Mouse (Mus musculus) T-cell, adult 2 months (primary cell): ENCODE measurements around the gene Ddhd1.
A peak's percentile ranks its signal among the peaks of the same experiment; 100 is the strongest.
"Not testable (repeated sequence)": the region's sequence is repeated elsewhere in the genome, so short reads cannot be mapped to it uniquely, and the experiment has no call there.

ENCODE experiments used
- DNase-seq: peaks from one replicate; pipeline ENCODE4 v3.0.0; 2022; ENCODE audit warnings: low spot score

The Ddhd1 gene

DNA sequence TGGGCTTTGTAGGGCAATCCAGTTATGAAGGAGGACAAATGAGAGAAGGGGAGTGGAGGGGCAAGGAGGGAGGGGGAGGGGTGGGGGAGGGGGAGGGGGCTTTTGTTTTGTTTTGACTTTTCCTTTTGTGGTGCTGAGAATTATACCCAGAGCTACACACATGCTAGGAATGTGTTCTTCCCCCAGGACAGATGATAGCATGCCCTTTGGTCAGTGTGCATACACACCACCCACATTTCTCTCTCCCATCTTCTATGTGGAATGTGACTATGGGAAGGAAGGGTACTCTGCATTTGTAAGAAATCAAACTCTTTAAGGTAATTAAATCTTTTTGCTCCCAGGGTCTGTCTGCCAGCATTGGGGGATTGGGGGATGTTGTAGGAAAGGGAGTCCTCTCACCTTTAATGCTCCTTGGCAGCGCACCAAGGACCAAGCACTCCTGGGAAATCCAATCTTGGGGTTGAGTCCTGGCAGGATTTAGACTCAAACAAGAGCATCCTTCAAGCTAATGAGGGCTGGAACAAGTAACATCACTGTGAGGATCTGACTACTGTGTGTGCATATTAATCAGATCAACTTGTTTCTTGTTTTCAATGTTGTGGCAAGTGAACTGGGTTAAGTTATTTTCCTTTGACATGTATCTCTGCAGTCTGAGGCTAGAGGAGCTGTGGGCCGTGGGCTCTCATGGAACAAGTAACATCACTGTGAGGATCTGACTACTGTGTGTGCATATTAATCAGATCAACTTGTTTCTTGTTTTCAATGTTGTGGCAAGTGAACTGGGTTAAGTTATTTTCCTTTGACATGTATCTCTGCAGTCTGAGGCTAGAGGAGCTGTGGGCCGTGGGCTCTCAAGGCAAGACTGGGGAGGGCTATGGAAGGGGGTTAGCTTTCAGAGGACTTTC is 76.8 kb downstream of the Ddhd1 start:
- DNase-seq: not testable (repeated sequence)

DNA sequence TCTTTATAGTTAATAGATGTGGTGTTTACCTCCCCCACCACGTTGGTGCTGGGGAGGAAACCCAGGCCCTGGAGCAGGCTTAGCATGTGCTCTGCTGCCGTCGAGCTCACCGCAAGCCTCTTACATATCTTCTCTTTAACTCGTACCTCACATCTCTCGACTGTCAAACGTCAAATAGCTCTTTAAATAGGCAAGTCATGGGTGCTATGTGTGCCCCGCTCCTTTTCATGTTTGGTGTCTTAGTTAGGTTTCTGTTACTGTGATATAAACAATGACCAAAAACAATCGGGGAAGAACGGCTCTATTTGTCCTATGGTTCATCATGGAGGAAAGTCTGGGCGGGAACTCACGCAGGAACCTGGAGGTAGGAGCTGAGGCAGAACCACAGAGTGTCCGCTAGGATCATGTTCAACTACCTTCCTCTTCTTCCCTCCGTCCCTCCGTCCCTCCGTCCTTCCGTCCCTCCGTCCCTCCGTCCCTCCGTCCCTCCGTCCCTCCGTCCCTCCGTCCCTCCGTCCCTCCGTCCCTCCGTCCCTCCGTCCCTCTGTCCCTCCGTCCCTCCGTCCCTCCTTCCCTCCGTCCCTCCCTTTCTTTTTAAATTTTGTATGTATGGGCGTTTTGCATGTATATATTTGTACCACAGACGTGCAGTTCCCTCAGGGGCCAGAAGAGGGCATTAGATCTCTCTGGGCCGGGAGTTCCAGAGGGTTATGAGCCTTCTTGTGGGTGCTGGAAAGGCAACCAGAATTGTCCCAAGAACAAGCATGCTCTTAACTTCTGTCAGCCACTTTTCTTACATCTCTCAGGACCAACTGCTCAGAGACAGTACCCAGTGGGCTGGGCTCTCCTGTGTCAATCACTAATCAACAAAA is 91.6 kb downstream of the Ddhd1 start:
- DNase-seq: peak; percentile 28

GRCm38 (mm10) chr14:45565216-45566065 is 92.5 kb downstream of the Ddhd1 start:
- no peak for DNase-seq

DNA sequence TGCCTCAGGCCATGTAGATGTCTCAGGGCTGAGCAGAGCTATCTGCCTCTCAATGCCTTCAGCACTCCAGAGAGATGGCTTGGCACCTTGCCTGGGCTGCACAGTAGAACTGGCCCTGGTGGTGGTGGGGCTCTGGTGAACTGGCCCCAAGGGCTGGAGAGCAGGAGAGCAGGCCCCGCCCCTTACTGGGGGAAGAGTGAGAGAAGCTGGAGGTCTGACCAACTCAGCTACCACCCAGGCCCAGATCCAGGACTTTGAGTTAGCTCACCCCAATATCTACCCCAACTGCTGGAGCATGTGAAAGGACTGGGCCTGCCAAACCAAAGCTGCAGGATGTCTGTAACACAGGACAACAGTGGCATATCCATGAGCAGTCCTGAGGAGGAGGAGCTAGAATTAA is 94.4 kb downstream of the Ddhd1 start:
- no peak for DNase-seq

DNA sequence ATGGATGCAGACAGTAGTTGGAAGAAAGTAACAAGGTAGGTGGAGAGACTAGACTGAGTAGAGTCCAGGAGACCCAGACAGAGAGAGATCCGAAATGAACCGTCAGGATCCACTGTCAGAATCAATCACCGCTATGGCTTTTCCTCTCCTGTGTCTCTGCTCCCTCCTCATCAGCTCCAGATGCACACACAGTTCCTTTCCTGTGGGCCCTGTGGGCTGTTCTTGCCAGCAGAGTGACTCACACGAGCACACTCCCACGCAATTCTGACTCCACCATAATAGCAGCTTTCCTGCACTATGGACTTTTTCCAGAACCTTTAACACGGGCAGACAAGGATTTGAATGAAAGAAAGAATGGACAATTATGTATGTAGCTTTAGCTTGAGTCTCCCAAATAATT is 96.3 kb downstream of the Ddhd1 start:
- DNase-seq: no peak

DNA sequence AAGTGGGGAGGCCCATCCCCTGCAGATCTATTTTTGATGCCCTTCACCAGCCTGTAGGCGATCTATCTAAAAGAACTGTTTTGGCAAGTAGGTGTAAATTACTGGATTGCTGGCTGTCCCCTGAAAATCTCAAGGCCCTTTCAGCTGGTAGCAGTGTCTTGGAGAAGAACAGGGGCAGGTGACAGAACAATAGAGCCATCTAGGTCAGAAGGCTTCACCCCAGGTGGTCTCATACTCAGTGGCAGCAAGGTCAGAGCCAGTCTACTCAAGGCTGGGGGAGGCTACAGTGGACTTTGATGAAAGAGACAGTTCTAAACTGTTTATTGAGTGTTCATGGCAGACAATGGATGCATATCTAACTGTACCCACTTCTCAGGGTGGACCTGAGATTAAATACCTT is 98.9 kb downstream of the Ddhd1 start:
- no peak for DNase-seq

DNA sequence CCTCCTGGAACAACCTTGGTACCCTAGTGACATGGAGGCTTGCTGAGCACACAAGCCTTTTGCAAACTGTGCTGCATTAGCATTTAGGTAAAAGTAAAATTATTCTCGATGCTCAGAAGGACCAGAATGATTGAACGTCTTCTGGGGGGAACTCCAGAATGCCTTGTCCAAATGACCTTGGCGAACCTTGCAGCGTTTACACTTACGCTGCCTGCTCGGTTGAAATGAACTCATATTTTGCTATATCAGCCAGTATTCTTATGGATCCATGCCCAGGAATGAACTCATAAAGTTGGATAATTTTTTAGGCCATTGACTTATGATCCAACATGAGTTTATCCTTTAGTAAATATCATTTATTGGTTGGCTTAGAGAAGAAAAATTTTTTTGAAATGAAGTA is 103.6 kb downstream of the Ddhd1 start:
- no peak for DNase-seq

- DNase-seq: no peak
Measured at GRCm38 (mm10) chr14:45553854-45554253, 104.1 kb downstream of the Ddhd1 start.

GRCm38 (mm10) chr14:45552431-45552830 is 105.5 kb downstream of the Ddhd1 start:
- no peak for DNase-seq

- no peak for DNase-seq
Measured at GRCm38 (mm10) chr14:45551121-45551768, 106.7 kb downstream of the Ddhd1 start.

GRCm38 (mm10) chr14:45550010-45550647 is 107.8 kb downstream of the Ddhd1 start:
- no peak for DNase-seq

DNA sequence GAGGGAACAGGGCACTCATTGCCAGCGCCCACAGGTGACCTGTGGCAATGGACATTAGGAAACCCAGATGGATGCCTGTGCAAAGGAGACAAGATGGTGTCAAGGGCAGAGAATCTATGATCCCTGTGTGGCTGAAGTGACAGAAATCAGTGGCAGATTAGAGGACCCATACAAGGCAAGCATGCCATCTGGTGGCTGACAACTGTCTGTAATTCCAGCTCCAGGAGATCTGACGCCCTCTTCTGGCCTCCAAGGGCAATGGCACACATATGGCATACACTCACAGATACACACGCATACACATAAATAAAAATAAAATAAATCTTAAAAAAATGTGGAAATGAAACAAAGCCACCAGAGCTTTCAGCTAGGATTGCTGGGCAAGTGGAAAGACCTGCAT is 109.8 kb downstream of the Ddhd1 start:
- DNase-seq: no peak

DNA sequence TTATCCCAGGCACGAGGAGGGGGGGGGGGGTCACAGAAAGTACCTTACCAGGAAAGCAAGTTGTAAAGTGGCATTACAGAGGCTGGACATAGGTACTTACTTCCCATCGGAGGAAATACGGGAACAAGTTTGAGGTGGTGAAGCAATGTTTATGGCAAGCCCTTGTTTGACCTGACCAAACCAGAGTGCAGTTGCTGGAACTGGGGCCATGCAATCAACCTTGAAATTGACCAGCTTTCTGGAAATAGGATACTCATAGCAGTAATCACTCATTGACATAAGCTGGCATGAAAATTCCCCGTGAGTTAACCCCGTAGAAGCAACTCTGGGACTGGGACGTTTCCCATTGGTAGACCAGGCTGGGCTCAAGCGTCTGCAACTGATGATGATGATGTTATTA is 113.0 kb downstream of the Ddhd1 start:
- no peak for DNase-seq

DNA sequence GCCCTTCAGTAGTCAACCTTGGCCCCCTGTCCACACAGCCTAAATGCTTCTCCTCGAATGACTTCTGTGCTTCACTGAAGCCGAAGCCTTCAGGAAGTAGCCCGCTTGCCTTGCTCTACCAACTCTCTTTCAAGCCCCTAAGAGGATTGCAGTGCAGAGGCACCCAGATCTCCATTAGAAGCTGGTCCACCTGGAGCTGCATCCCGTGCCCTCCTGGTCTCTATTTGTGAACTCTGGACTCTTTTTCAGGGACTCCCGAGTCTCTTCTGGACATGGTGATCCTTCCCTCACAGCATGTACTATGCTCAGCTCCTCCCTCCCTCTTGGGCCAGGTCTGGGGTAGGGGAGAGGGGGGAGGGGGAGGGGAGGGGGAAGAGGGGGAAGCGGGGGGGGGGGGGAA is 113.9 kb downstream of the Ddhd1 start:
- DNase-seq: no peak

- no peak for DNase-seq
Measured at GRCm38 (mm10) chr14:45539659-45540468, 118.1 kb downstream of the Ddhd1 start.
